Mouse (Mus musculus): ENCODE results near the gene Atf7.

GRCm38 (mm10) chr15:102563061-102563460 is 62.2 kb downstream of the Atf7 start:
- TF ChIP-seq CTCF (IDR thresholded peaks at IDR 0.05) (no peak), POLR2A (IDR thresholded peaks at IDR 0.05; ENCODE audit: insufficient read depth, low read depth, low read length) (no peak), EP300 (IDR thresholded peaks at IDR 0.05; ENCODE audit: insufficient read depth, low read depth, low read length) (no peak)

Data from heart, adult 2 months (tissue).